Mouse (Mus musculus): ENCODE data around the gene Ifna16. TPM values are rescaled to one million over a fixed set of nuclear protein-coding genes. Genes with fewer than 3 reads are reported as not detected.

Gene Ifna16
- not detected in 2 replicates for polyA plus RNA-seq (2015; fragmentation: Nextera tagmentation; extraction: Ambion mirVana)

- H3K4me3 ChIP-seq = no peak within 1 kb of the TSS
- ATAC-seq (ENCODE audit: low FRiP score) = no peak
- H3K4me1 ChIP-seq (replicated peaks) = no peaks in the 10 kb centered on the region
- no peak within 1 kb of the TSS for H3K4me2 ChIP-seq
- H3K27ac ChIP-seq = no peak within 1 kb of the TSS
- H3K27me3 ChIP-seq = no peaks in the 10 kb centered on the region
- no peaks in the 10 kb centered on the region for H3K36me3 ChIP-seq
- H3K9ac ChIP-seq = no peak within 1 kb of the TSS
- WGBS = 83% methylated on average over 1 of the region's 1 CpGs
- H3K9me3 ChIP-seq = no peaks in the 10 kb centered on the region
Measured at GRCm38 (mm10) chr4:88676824-88677223, at the start of gene Ifna16. TSS of gene Ifna16 (minus strand) at chr4:88676924.

DNA sequence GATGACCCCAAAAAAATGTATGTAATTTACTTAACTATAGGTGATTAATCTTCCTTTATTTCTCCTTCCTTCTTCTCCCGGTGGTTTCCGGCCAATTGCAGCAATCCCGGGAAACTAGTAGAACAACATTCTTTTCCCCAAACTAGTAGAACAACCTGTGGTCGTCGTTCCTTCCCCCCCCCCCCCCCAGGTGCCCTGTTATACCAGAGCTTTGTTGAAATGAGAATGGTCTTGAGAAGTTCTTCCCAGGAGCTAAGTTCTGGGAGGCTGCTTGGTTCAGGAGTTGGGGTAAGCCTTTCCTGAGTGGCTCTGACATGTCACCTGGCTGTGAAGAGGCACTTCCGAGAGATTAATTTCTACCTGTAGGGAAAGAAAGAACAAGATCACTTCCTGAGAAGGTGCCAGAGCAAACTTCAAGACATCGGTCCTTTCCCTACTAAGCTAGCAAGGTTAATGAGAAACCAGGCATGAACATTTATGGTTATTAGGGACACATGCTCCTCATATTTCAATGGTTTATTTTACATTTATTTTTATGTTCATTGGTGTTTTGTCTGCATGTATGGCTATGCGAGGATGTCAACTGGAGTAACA is 46.9 kb upstream of the Ifna16 start:
- Histone ChIP-seq H3K4me3 (no peak overlapping the region), H3K9ac (no peak overlapping the region), H3K36me3 (peaks cover 11% of the 10 kb centered on the region), H3K4me1 (replicated peaks) (peaks cover 21% of the 10 kb centered on the region), H3K4me2 (no peak overlapping the region), H3K27ac (no peak overlapping the region), H3K27me3 (no peaks in the 10 kb centered on the region), H3K9me3 (no peaks in the 10 kb centered on the region)
- WGBS = 68% methylated on average over 8 of the region's 8 CpGs
- ATAC-seq (ENCODE audit: low FRiP score) = no peak

DNA sequence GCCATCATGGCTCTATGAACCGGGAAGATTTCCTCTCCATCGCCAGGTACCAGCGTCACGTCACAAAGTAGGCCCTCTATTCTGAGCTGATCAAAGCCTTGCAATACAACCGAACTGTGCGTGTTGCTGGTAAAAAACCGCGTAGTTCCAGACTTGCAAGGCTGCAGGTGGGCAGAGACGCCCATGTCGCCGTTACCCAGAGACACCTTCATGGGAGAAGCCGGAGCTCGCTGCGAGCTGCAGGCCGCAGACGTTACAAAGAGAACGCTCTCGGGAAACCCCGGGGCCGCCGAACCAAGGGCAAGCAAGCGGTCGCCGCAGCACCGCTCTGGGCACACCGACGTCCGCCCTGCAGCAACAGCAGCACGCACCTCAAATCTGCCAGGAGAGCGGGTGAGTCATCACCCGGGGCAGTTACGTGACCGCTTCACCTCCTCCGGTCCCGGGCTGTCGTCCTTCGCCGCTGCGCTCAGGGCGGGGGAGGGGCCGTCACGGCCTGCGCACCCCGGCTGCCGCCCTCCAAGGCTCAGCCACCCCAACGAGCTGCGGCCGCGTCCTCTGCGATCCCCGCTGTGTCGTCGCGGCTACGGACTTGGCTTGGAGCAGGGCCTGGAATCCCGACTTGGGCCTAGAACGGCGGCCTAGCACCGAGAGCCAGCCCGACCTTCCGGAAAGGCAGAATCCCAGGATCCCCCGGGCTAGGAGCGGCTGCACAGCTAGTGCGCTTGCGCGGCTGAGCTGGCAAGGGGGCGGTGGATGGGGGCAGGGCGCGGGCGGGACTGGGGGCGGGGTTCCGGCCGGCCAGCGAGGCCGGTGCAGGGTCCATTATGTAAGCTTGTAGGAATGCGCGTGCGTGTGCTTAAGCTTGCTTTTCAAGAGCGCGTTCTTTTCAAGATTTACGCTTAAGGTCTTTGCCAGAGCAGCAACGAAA is 45.3 kb upstream of the Ifna16 start, which contains the start of the genes Gm26566 and Klhl9:
Gm26566 (plus strand) TSS at position 15 of the 931 bp plus-strand sequence.
Klhl9 (minus strand) TSS at position 675 of the 931 bp plus-strand sequence.
- peak; percentile 99 for ATAC-seq (ENCODE audit: low FRiP score)
- Histone ChIP-seq H3K4me2 (peak within 1 kb of the TSS; percentile 91), H3K27me3 (no peaks in the 10 kb centered on the region), H3K9me3 (no peaks in the 10 kb centered on the region), H3K4me1 (replicated peaks) (peaks cover 27% of the 10 kb centered on the region), H3K36me3 (peaks cover 14% of the 10 kb centered on the region), H3K4me3 (peak within 1 kb of the TSS; percentile 71), H3K9ac (peak within 1 kb of the TSS; percentile 94), H3K27ac (peak within 1 kb of the TSS; percentile 96)
- WGBS = under 1% methylated on average over 71 of the region's 82 CpGs

GRCm38 (mm10) chr4:88718715-88719114 is 42.0 kb upstream of the Ifna16 start:
- Histone ChIP-seq H3K9me3 (no peaks in the 10 kb centered on the region), H3K4me1 (replicated peaks) (peaks cover 34% of the 10 kb centered on the region), H3K36me3 (peaks cover 38% of the 10 kb centered on the region), H3K9ac (peak overlapping the region; percentile 56), H3K4me2 (peak overlapping the region; percentile 91), H3K27ac (no peak overlapping the region), H3K27me3 (no peaks in the 10 kb centered on the region), H3K4me3 (peak overlapping the region; percentile 35)
- 65% methylated on average over 1 of the region's 1 CpGs for WGBS
- ATAC-seq (ENCODE audit: low FRiP score) = no peak

DNA sequence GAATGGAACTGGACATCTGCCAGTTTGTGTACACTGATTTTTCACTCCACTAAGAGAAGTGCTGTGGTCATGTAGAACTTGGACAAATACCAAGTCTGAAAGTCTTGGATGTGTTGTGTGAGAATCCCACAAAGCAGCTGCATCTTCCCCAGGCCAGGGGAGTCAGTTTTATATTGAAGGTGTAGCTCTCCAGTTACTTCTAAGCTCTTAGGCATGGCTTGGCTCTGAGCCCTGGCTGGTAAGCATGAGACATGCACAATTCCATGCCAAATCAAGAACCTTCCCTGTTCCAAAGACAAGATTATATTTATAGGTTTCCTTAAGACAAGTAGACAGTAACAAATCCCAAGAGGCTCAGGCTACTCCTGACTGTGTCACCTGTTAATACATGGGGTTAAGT is 38.3 kb upstream of the Ifna16 start:
- no peak overlapping the region for H3K4me3 ChIP-seq
- peaks cover 20% of the 10 kb centered on the region for H3K4me1 ChIP-seq (replicated peaks)
- no peak for ATAC-seq (ENCODE audit: low FRiP score)
- H3K4me2 ChIP-seq = no peak overlapping the region
- no peaks in the 10 kb centered on the region for H3K9me3 ChIP-seq
- H3K27me3 ChIP-seq = no peaks in the 10 kb centered on the region
- peaks cover 40% of the 10 kb centered on the region for H3K36me3 ChIP-seq
- no peak overlapping the region for H3K9ac ChIP-seq
- H3K27ac ChIP-seq = no peak overlapping the region

- no peaks in the 10 kb centered on the region for H3K9me3 ChIP-seq
- no peak for ATAC-seq (ENCODE audit: low FRiP score)
- H3K9ac ChIP-seq = no peak overlapping the region
- no peaks in the 10 kb centered on the region for H3K27me3 ChIP-seq
- WGBS = 77% methylated on average over 1 of the region's 1 CpGs
- H3K4me1 ChIP-seq (replicated peaks) = peaks cover 18% of the 10 kb centered on the region
- no peak overlapping the region for H3K4me3 ChIP-seq
- no peak overlapping the region for H3K27ac ChIP-seq
- H3K4me2 ChIP-seq = no peak overlapping the region
- peaks cover 38% of the 10 kb centered on the region for H3K36me3 ChIP-seq
Measured at GRCm38 (mm10) chr4:88714281-88714680, 37.6 kb upstream of the Ifna16 start.

DNA sequence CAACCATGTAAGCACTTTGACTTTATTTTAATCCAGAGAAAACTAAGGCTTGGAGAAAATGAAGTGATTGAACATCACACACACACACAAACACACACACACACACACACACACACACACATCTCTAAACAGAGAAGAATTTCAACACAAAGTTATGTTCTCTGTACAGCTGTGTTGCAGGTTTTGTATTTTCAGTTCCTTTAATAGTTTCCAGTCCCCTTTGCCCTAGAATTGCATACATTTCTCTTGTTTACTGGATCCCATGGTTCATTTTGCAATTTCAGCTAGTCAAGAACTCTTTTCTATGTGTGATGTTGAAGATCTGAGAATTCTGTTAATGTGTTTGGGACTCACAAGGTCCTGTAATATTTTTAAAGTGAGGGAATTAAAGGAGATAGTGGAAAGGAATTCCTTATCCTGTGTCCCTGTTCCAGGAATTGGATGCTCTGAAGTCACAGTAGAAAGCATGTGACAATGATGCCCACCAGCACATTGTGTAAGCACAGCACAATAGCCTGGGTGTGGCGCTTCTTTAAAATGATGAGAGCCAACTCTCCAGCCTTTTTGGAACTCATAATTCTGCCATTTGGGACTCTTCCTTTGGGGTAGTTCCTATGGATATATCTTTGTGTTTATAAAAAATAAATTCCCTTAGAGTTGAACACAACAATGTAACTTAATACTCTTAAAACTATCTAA is 30.6 kb upstream of the Ifna16 start:
- Histone ChIP-seq H3K27me3 (no peaks in the 10 kb centered on the region), H3K4me2 (no peak overlapping the region), H3K27ac (no peak overlapping the region), H3K9me3 (no peaks in the 10 kb centered on the region), H3K36me3 (peaks cover 5% of the 10 kb centered on the region; the same call in 1 of the 2 replicates), H3K4me3 (no peak overlapping the region), H3K9ac (no peak overlapping the region), H3K4me1 (replicated peaks) (no peaks in the 10 kb centered on the region)
- WGBS = 90% methylated on average over 1 of the region's 1 CpGs
- ATAC-seq (ENCODE audit: low FRiP score) = no peak

- H3K36me3 ChIP-seq = peaks cover 5% of the 10 kb centered on the region; the same call in 1 of the 2 replicates
- 50% methylated on average over 3 of the region's 3 CpGs for whole genome bisulfite sequencing
- no peak overlapping the region for H3K27ac ChIP-seq
- no peak for ATAC-seq (ENCODE audit: low FRiP score)
- no peaks in the 10 kb centered on the region for H3K27me3 ChIP-seq
- no peaks in the 10 kb centered on the region for H3K4me1 ChIP-seq (replicated peaks)
- no peak overlapping the region for H3K9ac ChIP-seq
- H3K4me3 ChIP-seq = no peak overlapping the region
- no peaks in the 10 kb centered on the region for H3K9me3 ChIP-seq
- no peak overlapping the region for H3K4me2 ChIP-seq
Measured at GRCm38 (mm10) chr4:88705924-88706323, 29.2 kb upstream of the Ifna16 start.

DNA sequence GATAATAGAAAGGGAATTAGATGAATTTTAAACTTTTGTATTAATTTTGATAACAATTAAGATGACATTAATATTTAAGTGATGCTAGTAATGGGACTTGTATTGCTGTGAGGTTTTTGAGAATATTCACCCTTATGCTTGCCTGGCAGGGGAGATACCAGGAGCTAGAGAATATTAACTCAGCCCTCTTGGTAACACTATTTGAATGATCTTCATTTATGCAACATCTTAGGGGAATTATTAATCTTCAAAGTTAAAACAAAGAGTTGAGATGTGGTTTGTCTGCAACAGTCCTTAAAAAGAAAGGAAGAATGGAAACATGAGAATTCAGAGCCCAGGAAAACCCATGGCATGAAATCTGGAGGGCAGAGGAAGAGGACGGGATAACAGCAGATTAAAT is 22.6 kb upstream of the Ifna16 start:
- Histone ChIP-seq H3K9ac (no peak overlapping the region), H3K36me3 (no peaks in the 10 kb centered on the region), H3K27me3 (0 out of 2 replicates have a peak, but pooled peaks cover 4% of the 10 kb centered on the region), H3K27ac (no peak overlapping the region), H3K4me3 (no peak overlapping the region), H3K4me1 (replicated peaks) (no peaks in the 10 kb centered on the region), H3K9me3 (no peaks in the 10 kb centered on the region), H3K4me2 (no peak overlapping the region)
- 73% methylated on average over 1 of the region's 1 CpGs for WGBS
- ATAC-seq (ENCODE audit: low FRiP score) = no peak

DNA sequence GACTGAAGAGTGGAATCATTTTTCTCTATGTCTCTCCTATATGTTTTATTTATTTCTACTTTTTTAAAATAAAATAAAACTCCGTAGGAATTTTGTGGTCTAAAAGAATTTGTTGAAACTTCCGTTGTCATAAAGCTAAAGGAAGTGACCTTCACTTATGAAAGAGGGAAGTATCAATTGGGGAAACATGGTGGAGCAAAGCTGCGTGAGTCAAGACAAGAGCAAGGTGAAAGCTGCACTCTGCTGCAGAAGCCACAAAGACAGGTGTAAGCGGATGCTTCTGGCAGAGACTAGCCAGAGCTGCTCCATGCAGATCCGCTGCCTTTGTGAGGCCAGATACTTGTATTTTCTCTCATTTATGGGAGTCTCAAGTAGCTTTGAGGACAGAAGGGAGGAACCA is 22.1 kb upstream of the Ifna16 start:
- H3K27ac ChIP-seq = no peak overlapping the region
- H3K4me2 ChIP-seq = no peak overlapping the region
- no peaks in the 10 kb centered on the region for H3K4me1 ChIP-seq (replicated peaks)
- no peaks in the 10 kb centered on the region for H3K36me3 ChIP-seq
- 0 out of 2 replicates have a peak, but pooled peaks cover 4% of the 10 kb centered on the region for H3K27me3 ChIP-seq
- 88% methylated on average over 5 of the region's 5 CpGs for WGBS
- H3K9ac ChIP-seq = no peak overlapping the region
- no peak overlapping the region for H3K4me3 ChIP-seq
- no peak for ATAC-seq (ENCODE audit: low FRiP score)
- no peaks in the 10 kb centered on the region for H3K9me3 ChIP-seq

DNA sequence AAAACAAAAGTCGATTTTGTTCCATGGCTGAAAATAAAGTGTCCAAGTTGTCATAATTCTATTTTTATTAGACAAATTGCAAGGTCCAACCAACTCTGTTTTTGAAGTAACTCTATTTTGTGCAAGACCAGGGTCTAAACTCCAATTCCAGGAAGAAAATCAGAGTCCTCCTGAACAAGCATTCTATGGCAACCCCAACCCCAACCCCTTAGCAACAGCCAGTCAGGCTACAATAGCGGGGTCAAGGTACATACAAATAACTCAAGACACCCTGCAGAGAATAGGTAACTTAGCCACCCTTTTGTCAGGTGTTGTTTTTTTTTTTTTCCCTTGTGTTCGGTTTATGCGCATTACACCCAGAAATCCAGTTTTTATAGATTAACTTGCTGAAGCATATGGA is 21.0 kb upstream of the Ifna16 start:
- WGBS = 84% methylated on average over 4 of the region's 4 CpGs
- ATAC-seq (ENCODE audit: low FRiP score) = no peak
- H3K9me3 ChIP-seq = no peaks in the 10 kb centered on the region

GRCm38 (mm10) chr4:88697108-88697507 is 20.4 kb upstream of the Ifna16 start:
- H3K4me3 ChIP-seq = no peak overlapping the region
- no peaks in the 10 kb centered on the region for H3K4me1 ChIP-seq (replicated peaks)
- no peak for ATAC-seq (ENCODE audit: low FRiP score)
- H3K9ac ChIP-seq = no peak overlapping the region
- WGBS = 61% methylated on average over 6 of the region's 6 CpGs
- no peaks in the 10 kb centered on the region for H3K36me3 ChIP-seq
- no peak overlapping the region for H3K27ac ChIP-seq
- H3K4me2 ChIP-seq = no peak overlapping the region
- 0 out of 2 replicates have a peak, but pooled peaks cover 4% of the 10 kb centered on the region for H3K27me3 ChIP-seq
- no peaks in the 10 kb centered on the region for H3K9me3 ChIP-seq

More for the DNA sequence above, 21.0 kb upstream of the Ifna16 start:
- Histone ChIP-seq H3K9ac (no peak overlapping the region), H3K27me3 (0 out of 2 replicates have a peak, but pooled peaks cover 4% of the 10 kb centered on the region), H3K27ac (no peak overlapping the region), H3K36me3 (no peaks in the 10 kb centered on the region), H3K4me2 (no peak overlapping the region), H3K4me1 (replicated peaks) (no peaks in the 10 kb centered on the region), H3K4me3 (no peak overlapping the region)

All from hindbrain, embryonic 13.5 days (tissue).